Mouse (Mus musculus) forebrain, embryonic 10.5 days (tissue): ENCODE measurements at regions not wholly inside any gene's neighbourhood (a gene's known extent, or its start where the extent isn't known, plus 50 kb on each side); places are given as distances from the start of the nearest gene placed in this dataset.

ENCODE experiments used
- DNase-seq: peaks from one replicate; pipeline ENCODE4 v3.0.0-alpha.2; 2017; ENCODE audit warnings: low spot score; ENCODE audit errors: extremely low spot score
- H3K27ac ChIP-seq: fragments of 300-500 bp; sonication (generic); 2 replicates; pipeline ENCODE4 v1.5.1; 2016; ENCODE audit warnings: mild to moderate bottlenecking
- H3K27me3 ChIP-seq: fragments of 300-500 bp; sonication (generic); 2 replicates; pipeline ENCODE4 v1.6.1; 2016; ENCODE audit warnings: mild to moderate bottlenecking; ENCODE audit not compliant: poor library complexity, severe bottlenecking
- H3K36me3 ChIP-seq: fragments of 300-500 bp; sonication (generic); replicated peaks from 2 replicates; pipeline ENCODE4 v1.6.1; 2016; ENCODE audit warnings: mild to moderate bottlenecking, moderate library complexity
- H3K4me1 ChIP-seq: fragments of 300-500 bp; sonication (generic); 2 replicates; pipeline ENCODE4 v1.6.1; 2016
- H3K4me3 ChIP-seq: fragments of 300-500 bp; sonication (generic); 2 replicates; pipeline ENCODE4 v1.5.1; 2016; ENCODE audit warnings: mild to moderate bottlenecking, moderate library complexity
- H3K9me3 ChIP-seq: fragments of 300-500 bp; sonication (generic); 2 replicates; pipeline ENCODE4 v1.6.1; 2016; ENCODE audit warnings: mild to moderate bottlenecking, moderate library complexity
- WGBS: fragments of 180-500 bp; shearing (Covaris S2); methylation state at CpG from one replicate; pipeline ENCODE4 v1.1.7; 2016; 5-methylcytosine and 5-hydroxymethylcytosine counted together

DNA sequence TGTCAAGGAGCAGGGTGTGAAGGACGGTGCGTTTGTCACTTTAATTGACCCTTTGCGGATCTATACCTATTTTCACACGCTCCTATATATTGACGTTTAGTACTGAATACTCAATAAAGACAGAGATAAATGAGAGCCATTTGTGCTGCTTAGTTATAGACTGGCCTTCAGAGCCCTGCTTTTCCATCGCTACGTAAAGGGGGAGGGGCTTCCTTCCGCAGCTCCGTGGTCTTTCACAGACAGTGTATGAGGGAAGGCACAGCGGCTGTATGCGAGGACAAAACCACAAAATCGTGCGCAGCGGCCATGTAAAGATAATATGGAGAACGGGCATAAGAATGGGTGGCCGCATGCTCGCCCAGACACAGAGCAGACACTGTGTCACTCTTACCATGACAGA, 58.4 kb upstream of the Pced1b start:
- H3K27me3 ChIP-seq = no peaks in the 10 kb centered on the region
- no peaks in the 10 kb centered on the region for H3K9me3 ChIP-seq
- H3K36me3 ChIP-seq = no peaks in the 10 kb centered on the region
- H3K4me3 ChIP-seq = no peak overlapping the region
- no peak overlapping the region for H3K27ac ChIP-seq
- WGBS = 91% methylated on average over 17 of the region's 17 CpGs
- no peak for DNase-seq
- H3K4me1 ChIP-seq = peaks cover 5% of the 10 kb centered on the region; the same call in 1 of the 2 replicates

DNA sequence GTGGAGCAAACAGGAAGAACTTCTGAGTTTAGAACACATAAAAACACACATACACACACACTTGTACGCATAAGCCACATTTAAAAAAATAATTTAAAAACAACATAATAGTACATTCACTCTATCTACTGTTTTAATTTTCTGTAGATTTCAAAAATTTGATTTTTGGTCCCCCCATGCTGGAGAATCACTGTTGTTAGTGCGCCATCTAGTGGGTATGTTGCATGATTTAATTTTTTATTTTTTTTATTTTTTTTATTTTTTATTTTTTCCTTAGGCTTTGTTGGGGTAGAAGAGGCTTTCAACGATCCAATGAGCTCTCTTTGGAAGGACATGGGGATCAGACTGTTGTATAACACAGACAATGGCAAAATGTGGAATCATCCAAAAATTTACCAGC, 59.1 kb upstream of the Pced1b start:
- WGBS = 52% methylated on average over 3 of the region's 3 CpGs
- no peak overlapping the region for H3K27ac ChIP-seq
- H3K36me3 ChIP-seq = no peaks in the 10 kb centered on the region
- DNase-seq = no peak
- peaks cover 5% of the 10 kb centered on the region for H3K4me1 ChIP-seq
- no peak overlapping the region for H3K4me3 ChIP-seq
- no peaks in the 10 kb centered on the region for H3K9me3 ChIP-seq
- H3K27me3 ChIP-seq = no peaks in the 10 kb centered on the region

DNA sequence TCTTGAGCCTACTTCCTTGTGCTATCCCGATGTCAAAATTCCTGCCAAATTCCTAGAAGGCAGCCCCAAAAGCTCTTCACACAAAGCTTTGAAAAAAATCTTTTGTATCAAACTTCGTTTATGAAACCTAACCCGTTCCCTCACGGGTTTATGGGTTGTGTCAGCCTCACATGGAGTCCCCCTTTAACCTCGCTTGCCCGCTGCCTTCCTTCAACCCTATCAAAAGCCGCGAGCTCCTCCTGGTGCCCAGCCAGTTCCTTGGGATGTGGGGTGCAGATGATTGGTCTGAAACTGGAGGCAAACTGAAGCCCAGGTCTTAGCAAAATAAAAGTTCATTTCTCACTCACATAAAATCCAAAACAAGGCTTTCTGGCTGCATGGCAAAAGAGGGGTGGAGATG, 60.9 kb upstream of the Pced1b start:
- Histone ChIP-seq H3K27me3 (no peaks in the 10 kb centered on the region), H3K4me1 (peaks cover 18% of the 10 kb centered on the region), H3K9me3 (no peaks in the 10 kb centered on the region), H3K4me3 (no peak overlapping the region), H3K36me3 (no peaks in the 10 kb centered on the region), H3K27ac (no peak overlapping the region)
- no peak for DNase-seq
- 83% methylated on average over 8 of the region's 8 CpGs for WGBS

DNA sequence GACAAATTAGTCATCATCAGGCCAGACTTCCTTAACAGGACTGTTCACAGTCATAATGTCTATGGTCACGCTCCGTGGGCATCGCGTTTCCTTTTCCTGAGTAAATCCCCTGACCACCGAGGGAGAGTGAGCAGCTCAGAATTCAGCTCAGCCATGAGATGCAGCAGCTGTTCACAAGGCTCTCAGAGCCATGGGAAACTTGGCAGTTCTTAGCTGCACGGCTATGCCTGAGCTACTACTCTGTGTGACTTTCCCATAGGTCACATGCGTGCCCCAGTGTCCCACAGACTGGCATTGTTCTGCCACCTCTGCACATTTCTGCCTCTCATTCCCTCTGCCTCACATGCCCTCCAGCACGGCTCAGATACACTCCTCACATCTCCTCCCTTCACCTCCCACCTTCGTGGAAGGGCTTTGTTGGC, 64.3 kb upstream of the Pced1b start:
- DNase-seq = no peak
- 58% methylated on average over 9 of the region's 9 CpGs for WGBS
- H3K4me1 ChIP-seq = peaks cover 17% of the 10 kb centered on the region

DNA sequence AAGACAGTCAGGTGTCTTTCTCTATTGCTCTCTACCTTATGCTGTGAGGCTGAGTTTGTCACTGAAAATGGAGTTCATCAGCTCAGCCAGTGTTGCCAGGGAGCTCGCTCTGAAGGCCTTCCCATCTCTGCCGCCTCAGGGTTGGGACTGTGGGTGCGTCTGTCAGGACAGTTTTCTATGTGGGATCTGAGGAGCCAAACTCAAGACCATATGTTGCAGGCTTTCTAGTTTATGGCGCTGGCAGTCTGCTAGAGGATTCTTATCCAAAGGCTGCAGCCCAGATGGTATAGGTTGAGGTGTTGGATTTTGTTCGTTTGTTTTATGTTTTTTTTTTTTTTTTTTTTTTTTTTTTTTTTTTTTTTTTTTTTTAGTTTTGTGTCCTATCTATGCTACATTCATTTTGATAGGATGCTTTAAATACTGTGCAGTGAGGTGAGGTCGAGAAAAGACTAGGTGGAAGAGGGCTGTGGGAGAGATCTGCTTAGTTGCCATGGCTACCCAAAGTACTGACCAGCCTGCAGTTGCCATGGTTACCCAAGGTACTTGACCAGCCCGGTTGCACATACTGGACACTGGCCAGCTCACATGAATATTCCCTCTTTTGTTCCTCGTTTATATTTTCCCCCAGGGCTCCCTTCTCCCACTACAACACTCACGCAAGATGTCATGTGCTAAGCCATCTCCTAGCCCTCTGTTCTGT, 65.8 kb upstream of the Pced1b start:
- Histone ChIP-seq H3K9me3 (no peaks in the 10 kb centered on the region), H3K4me1 (peaks cover 17% of the 10 kb centered on the region), H3K27me3 (no peaks in the 10 kb centered on the region), H3K4me3 (no peak overlapping the region), H3K36me3 (no peaks in the 10 kb centered on the region), H3K27ac (no peak overlapping the region)
- DNase-seq = peak; percentile 23
- WGBS = 70% methylated on average over 9 of the region's 9 CpGs

More for the DNA sequence above, 64.3 kb upstream of the Pced1b start:
- Histone ChIP-seq H3K9me3 (no peaks in the 10 kb centered on the region), H3K27ac (no peak overlapping the region), H3K36me3 (no peaks in the 10 kb centered on the region), H3K4me3 (no peak overlapping the region), H3K27me3 (no peaks in the 10 kb centered on the region)

DNA sequence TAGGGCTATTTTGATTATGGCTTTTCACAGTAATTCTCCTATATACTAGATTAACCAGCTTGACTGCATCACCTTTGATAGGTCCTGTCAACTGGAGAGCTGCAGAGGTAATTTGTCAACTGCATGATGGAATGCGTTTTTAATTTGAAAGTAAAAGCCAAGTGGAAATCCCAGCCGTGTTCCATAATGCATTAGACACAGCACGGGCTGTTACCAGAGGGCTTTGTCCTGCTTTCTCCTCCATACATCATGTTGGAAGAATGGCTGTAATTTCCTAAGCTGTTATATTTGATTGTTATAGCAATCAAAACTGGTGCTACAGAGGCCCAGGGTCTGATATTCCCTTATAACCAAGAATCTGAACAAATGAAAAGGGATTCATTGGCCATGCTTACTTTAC, 68.6 kb upstream of the Pced1b start:
- Histone ChIP-seq H3K27ac (no peak overlapping the region), H3K9me3 (no peaks in the 10 kb centered on the region), H3K27me3 (no peaks in the 10 kb centered on the region), H3K36me3 (no peaks in the 10 kb centered on the region), H3K4me1 (peaks cover 17% of the 10 kb centered on the region), H3K4me3 (no peak overlapping the region)
- no peak for DNase-seq
- 88% methylated on average over 3 of the region's 3 CpGs for WGBS

DNA sequence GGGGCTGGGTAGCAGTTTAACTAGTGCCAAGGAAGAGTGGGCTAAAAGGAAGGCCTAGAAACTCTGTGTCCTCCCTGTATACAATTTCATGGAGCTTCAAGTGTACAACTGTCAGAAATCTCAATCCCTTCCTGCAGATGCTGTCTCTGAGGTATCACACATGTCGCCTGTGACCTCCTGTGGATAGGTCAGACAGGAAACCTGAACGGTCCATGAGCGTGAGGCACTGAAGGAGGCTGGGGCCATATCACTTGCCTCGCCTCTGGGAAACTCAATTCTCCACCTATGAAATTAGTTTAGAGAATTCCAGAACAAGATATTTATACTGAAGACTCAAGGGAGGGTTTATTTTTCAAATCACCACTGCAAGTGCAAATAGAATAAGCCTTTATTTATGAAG, 69.1 kb upstream of the Pced1b start:
- H3K4me3 ChIP-seq = no peak overlapping the region
- no peaks in the 10 kb centered on the region for H3K36me3 ChIP-seq
- H3K27me3 ChIP-seq = no peaks in the 10 kb centered on the region
- H3K4me1 ChIP-seq = peaks cover 16% of the 10 kb centered on the region
- no peak overlapping the region for H3K27ac ChIP-seq
- 68% methylated on average over 4 of the region's 4 CpGs for WGBS
- DNase-seq = no peak
- H3K9me3 ChIP-seq = no peaks in the 10 kb centered on the region

DNA sequence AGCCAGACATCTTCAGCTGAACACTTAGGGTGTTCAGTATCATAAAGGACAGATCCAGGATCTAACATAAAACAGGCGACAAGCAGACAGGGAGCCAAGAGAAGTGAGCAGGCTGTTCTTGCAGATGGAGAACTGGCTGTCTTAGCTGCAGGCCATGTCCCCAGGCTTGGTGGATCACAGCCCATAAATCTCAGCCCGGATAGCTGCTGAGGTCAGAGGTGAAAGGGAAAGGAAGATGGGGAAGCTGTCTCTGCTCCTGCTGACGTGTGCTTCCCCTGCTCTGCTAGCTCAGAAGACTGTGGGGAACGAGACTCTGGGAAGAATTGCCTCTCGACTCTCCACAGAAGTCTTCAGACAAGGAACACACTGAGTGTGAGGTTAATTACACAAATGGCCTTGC, 71.9 kb upstream of the Pced1b start:
- Histone ChIP-seq H3K4me1 (no peaks in the 10 kb centered on the region), H3K36me3 (no peaks in the 10 kb centered on the region), H3K27ac (peak overlapping the region; percentile 8; the same call in 1 of the 2 replicates), H3K27me3 (no peaks in the 10 kb centered on the region), H3K4me3 (no peak overlapping the region), H3K9me3 (no peaks in the 10 kb centered on the region)
- WGBS = 69% methylated on average over 5 of the region's 5 CpGs
- no peak for DNase-seq

DNA sequence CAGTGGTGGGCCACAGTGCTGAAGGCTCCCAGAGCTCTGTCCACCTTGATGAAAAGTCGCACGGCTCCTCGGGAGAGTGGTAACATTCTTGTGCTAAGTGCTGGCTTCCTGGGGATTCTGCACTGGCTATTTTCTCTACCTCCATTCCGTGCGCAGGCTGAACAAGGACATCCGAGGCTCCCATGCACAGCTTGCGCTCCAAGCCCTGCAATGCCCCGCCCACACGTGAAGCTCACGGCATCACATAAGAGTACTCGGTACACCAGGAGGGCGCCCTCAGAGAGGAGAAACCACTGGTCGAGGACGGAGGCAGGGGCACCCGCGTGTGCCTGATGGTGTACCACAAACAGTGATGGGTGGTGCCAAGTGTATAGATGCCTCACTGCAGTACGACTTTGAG, 73.7 kb upstream of the Pced1b start:
- H3K4me3 ChIP-seq = no peak overlapping the region
- H3K27me3 ChIP-seq = no peaks in the 10 kb centered on the region
- 0 out of 2 replicates have a peak overlapping the region, but pooled peaks have one; percentile 12 for H3K27ac ChIP-seq
- no peak for DNase-seq
- no peaks in the 10 kb centered on the region for H3K9me3 ChIP-seq
- H3K4me1 ChIP-seq = no peaks in the 10 kb centered on the region
- WGBS = 81% methylated on average over 17 of the region's 17 CpGs
- H3K36me3 ChIP-seq = no peaks in the 10 kb centered on the region

DNA sequence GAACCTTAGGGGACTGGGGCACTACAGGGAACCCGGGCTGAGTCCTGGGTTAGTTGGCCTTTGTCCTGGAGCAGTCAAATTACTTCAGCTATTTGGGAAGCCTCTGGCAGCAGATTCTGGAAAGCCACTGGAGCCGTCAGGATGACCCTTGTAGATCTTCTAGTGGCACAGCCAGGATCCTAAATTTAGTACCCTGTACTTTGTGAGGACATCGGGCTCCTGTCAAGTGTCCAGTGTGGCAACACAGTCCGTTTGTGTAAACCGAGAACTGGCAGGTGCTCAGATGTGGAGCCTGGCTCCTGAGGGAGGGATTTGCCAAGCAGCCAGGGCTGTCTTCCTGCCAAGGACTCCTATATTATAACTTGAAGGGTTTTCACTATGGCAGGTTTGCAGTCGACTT, 76.8 kb upstream of the Pced1b start:
- H3K4me3 ChIP-seq = no peak overlapping the region
- no peak for DNase-seq
- no peaks in the 10 kb centered on the region for H3K27me3 ChIP-seq
- WGBS = 87% methylated on average over 6 of the region's 6 CpGs
- no peak overlapping the region for H3K27ac ChIP-seq
- H3K36me3 ChIP-seq = no peaks in the 10 kb centered on the region
- no peaks in the 10 kb centered on the region for H3K9me3 ChIP-seq
- H3K4me1 ChIP-seq = no peaks in the 10 kb centered on the region

DNA sequence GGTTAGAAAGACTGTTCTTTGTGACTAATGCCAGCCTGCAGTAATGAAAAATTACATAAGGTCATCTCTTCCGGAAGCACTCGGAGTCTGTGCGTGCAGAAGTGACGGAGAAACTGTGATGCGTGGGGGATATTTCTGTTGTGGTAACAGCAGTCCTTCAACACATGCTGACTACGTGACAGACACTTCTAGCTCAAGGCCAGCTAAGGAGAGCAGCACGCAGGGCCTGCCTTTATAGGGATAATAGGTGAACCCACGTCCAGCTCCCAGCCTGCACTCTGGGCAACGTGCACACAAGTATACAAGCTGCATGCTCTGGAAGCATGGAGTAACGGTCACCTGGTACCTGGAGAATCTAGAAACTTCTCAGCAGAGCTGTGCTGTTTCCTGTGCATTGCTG, 77.5 kb upstream of the Pced1b start:
- Histone ChIP-seq H3K9me3 (no peaks in the 10 kb centered on the region), H3K27me3 (no peaks in the 10 kb centered on the region), H3K4me3 (no peak overlapping the region), H3K4me1 (no peaks in the 10 kb centered on the region), H3K27ac (no peak overlapping the region), H3K36me3 (no peaks in the 10 kb centered on the region)
- 93% methylated on average over 10 of the region's 10 CpGs for WGBS
- DNase-seq = no peak

DNA sequence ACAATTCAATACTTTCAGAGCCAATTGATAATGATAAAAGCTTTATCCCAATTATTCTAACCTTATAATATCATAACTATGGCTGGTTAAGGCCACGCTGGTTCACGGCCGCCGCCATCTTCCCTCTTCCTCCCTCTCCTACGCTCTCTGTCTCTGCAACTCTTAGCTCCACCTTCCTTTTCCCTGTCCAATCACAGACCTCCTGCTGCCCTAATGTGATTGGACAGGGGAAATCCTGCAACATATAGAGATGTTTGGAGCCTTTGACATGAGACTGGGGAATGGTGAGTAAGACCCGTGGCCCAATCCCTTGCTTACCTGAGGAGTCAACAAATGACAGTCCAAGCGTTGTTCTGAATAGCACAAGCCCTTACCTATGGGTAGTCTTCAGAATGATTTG, 79.8 kb upstream of the Pced1b start:
- Histone ChIP-seq H3K4me3 (no peak overlapping the region), H3K36me3 (no peaks in the 10 kb centered on the region), H3K27me3 (no peaks in the 10 kb centered on the region), H3K27ac (no peak overlapping the region), H3K4me1 (no peaks in the 10 kb centered on the region), H3K9me3 (no peaks in the 10 kb centered on the region)
- 96% methylated on average over 7 of the region's 7 CpGs for WGBS
- DNase-seq = no peak

DNA sequence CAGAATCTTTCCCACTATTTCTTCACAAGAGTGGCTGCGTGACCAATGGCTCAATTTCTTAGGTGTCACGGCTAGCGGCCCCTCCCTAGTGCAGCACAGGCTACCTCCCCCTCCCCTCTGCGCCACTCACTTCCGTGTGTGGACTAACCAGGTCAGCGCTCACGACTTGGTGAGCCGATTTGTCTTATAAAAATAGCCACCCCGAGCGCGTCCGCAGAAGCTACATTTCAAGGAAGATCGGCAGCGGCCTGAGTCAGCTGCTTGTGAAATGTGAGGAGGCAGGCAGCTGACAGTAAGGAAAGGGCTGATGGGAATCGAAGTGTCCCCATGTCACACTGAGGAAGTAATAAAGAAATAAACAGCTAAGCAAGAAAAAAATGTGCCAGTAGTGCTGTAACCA, 82.3 kb upstream of the Pced1b start:
- Histone ChIP-seq H3K4me1 (no peaks in the 10 kb centered on the region), H3K9me3 (no peaks in the 10 kb centered on the region), H3K27ac (no peak overlapping the region), H3K4me3 (no peak overlapping the region), H3K36me3 (no peaks in the 10 kb centered on the region), H3K27me3 (no peaks in the 10 kb centered on the region)
- DNase-seq = no peak
- WGBS = 92% methylated on average over 15 of the region's 15 CpGs

DNA sequence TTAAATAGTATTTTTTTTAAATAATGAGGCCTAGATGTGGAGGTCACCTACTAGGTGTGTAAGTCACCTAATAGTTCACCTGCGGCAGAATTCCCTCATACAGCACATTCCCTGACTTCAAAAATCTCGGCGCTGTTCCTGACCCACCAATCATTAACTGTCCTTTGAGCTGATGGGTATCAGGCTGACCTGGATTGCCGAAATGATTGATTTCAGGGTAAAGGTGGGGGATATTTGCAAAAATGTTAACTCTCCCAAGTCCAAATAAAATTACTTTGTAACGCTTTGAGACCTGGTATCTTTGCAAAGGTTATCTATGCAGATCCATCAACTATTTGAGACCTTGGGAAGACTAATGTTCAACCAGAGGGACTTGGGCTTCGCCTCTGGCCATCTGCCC, 82.9 kb upstream of the Pced1b start:
- Histone ChIP-seq H3K4me1 (no peaks in the 10 kb centered on the region), H3K27ac (no peak overlapping the region), H3K4me3 (no peak overlapping the region), H3K36me3 (no peaks in the 10 kb centered on the region), H3K9me3 (no peaks in the 10 kb centered on the region), H3K27me3 (no peaks in the 10 kb centered on the region)
- DNase-seq = no peak
- 91% methylated on average over 6 of the region's 6 CpGs for WGBS
